Mouse (Mus musculus): ENCODE data around the gene Mnd1.

The Mnd1 gene

DNA sequence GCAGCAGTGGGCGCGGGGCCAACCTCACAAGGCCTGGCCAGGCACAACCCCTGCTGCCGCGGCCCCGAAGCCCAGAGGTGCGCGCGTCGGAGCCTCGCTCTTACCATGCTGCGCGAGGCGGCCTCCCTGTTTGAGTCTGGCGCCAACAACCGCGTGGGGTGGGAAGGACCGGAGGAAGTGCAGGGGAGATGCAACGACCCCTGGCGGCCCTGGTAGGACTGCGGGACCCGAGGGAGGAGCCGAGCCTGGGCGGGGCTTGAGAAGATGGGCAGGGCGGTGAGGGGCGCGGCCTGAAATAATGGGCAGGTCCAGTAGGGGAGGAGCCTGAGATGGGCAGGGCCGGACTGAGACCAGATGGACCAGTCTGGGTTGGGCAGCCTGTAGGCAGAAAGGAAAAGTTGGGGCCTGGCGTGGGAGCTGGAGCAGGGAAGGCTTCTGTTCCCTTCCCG, at the start of gene Mnd1:
Gene Mnd1 (minus strand): TSS at position 229 of the 449 bp plus-strand sequence.
- DNase-seq, result peak; percentile 99 to 100

DNA sequence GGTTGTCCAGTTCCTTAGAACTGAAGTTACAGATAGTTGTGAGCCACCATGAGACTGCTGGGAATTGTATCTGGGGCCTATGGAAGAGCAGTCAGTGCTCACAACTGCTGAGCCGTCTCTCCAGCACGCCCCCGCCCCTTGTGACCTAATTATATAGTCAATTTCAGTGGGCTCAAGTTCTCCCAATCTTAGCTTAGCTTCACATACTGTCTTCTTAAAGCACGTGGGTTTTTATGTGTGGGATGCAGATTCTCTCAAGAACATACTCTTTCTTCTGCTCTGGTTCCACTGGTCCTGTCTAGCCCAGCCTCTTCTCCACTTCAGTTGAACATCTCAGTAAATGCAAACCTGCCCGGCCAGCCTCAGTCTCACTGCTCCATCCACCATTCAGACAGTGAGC, 49.1 kb upstream of the Mnd1 start:
- no peak for DNase-seq

DNA sequence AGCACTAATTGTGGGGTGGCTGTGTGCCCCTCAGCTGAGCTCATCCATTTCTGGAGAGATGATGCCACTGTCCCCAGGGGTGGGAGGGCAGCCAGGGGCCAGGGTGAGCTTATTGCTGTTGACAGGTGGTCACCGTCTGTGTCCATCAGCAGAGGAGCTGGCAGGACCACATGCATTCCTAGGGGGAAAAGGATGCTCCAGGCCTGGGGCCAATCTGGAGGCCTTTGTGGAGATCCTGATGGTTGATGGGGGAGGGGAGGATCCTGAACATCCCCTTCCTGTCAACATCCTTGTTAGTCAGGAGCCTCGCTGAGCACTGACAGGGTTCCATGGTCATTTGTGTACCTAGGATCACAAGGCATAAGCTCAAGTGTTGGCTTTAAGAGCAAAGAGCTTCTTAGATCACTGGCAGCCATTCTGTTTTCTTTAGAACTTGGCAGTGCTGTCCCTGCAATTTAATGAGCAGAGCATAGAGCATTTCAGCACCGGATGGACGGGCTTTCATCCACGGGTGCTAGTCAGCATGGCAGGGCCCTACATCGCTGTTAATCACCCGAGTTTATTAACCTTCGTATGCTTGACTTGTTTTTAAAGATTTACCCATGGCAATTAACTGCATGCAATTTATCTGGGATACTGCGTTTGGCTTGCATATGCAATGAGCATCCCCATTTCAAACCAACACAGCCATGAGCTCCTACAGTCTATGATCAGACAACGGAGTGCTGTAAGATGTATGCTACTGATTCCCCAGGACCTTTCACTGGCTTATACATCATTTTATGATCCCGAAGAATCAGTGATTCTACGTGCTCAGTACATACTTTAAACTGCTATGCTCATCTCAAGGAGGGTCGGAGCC, 45.2 kb upstream of the Mnd1 start:
- peak; percentile 98 to 99 for DNase-seq

DNA sequence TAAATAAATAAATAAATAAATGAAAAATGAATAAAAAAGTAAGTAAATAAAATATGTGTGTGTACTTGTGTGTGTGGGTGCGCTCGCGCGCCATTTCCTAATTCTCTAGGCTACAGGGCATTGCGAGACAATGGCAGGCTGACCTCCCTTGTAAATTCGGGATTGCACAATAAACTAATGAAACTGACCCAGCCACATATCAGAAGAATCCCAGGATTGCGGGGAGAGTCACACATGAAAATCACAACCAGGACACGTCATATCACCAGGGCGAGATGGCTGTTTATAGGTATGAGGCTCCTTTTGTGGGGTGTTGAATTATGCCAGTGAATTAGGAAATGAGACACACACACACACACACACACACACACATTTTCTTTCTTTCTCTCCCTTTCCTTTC, 43.9 kb upstream of the Mnd1 start:
- DNase-seq, result no peak

DNA sequence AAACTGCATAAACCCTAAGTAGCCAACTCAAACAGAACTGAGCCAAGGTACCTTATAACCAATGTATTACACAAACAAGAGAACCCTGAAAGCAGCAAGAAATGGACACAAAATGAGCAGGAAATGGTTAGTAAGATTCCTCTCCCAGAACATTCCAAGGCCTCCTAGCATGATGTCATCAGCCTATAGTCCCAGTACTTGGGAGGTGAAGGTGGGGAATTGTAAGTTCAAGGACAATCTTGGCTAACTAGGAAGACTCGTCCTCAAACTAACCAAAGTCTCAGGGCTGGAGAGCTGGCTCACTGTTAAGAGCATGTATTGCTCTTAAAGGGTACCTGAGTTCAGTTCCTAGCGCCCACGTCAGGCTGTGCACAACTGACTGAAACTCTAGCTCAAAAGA, 42.6 kb upstream of the Mnd1 start:
- DNase-seq, result no peak

DNA sequence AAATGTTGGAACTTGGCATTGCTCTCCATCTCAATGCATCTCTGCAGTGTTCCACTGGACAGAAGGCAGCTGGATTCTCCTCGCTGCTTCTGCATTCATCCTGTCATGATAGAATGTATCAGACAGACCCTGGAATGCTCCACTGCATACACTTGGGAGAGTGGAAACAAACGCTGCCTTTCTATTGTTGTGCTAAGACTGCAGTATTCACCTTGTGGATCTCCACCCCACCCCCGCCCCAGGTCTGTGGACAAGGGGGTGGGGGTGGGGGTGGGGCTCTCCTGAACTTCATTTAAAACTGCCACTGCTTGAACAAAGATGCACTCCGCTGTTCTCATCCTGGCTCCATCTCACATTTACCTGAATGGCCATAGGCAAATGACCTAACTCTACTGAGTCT, 38.3 kb upstream of the Mnd1 start:
- no peak for DNase-seq

DNA sequence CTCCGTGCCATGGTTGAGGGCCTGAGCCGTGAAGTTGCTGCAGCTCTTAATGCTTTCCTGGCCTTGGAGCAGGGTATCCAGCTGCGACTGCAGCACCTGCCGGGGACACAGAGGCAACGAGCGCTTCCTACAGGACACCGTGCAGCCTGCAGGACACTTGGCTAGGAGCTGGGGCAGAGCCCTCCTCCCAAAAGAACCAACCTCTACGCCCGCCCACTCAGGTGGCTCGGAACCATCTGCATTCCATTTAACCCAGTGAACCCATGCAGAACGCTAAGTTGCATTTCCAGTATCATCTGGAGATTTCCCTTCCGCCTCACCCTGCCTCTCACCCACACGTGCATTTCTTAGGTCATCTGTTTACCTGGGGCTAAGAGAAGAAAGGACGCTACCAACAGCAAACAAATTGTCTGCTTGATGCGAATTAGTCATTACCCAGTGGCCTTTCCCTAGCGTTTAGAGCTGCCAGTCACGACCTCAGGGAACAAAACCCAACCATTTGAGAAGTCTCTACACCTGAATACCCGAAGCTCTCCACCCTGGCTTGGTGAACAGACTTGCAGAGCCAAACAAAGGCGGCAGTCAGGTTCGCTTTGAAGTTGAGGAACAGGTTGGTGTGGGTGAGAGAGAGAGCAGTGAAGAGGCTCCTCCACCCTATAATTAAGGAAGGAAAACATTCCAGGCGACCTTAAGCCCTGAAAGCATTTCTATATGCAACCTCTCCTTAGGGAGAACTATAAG, 35.7 kb upstream of the Mnd1 start:
- peak in 1 of 2 experiments; percentile 25 for DNase-seq

DNA sequence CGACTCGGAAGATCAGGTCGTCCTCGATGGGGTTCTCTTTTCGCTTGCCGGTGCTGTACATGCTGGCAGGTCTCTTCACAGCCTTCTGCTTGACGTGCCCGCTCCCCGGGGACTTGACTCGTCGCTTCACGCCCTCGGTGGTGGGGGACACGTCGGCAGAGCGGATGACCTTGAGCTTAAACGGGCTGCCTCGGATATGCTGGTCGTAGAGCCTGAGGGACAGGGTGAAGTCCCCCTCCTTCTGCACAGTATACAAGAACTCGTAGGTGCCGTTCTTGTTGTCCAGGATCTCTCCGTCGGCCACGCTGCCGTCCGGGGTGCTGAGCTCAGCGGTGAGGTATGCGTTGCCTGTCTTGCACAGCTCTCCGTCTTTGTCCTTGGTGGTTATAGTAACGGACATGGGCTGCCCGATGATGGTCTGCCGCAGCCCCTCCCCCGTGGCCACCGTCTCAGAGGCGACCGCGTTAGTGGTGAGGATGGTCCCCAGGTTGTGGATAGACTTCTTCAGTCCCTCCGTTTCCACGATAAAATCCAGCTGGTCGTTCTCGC, 35.0 kb upstream of the Mnd1 start:
- DNase-seq, result peak in 1 of 2 experiments; percentile 20

DNA sequence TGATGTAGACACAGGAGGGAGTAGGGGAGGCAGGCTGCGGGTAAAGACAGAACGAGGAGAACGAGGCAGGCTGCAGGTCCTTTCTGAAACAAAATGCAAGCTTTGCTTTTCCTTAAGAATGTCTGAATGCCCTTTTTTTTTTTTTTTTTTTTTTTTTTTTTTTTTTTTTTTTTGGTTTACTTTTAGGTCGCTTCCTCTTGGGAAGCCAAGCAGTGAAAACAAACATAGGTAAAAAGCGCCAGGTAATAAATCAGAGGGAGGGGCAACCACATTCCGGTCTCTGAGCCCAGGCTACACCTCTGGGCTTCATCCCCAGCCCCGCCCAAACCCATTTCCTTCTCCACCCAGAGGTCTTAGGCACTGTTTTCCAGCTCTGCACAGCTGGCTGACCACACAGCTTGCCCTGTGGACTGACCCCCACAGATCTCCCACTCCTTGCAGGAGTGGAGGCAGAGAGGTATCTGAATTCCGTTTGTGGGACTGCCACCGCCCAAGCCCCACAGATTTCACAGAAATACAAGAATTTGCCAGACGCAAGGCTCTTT, 34.1 kb upstream of the Mnd1 start:
- no peak for DNase-seq

DNA sequence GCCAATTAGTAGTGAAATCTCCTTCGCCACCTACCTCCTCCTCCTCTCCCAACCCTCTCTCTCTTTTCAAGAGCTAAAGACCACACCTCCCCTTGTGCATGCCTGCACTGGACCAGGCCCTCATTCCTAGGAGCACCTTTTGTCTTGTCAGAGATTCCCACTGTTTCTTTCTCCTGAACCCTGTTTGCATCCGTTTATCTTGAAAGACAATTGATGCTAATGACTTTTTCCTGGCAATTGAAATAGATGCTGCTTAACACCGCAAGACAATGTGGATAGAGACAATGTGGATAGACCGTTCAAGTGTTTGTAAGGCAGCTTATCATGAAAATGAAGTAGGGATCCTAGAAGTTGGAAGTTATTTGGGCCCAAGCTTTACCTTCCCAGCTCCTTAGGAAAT, 26.1 kb upstream of the Mnd1 start:
- DNase-seq, result no peak

DNA sequence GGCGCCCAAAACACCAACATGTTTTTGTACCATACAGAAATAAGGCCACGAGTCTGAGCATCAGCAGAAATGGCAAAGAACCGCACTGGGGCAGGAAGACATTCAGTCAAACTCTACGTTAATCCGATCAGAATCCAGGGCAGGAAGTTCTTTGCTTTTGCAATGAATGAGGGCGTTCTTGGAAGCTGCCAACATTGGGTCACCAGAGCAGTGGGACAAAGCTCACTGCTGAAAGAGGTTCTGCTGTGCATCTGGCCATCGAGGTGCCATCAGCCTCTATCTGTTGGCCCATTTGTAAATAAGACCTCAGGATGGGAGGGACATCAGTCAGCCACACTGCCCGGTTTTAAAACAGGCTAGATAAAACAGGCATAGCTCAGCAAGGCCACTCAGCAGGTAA, 25.5 kb upstream of the Mnd1 start:
- no peak for DNase-seq

DNA sequence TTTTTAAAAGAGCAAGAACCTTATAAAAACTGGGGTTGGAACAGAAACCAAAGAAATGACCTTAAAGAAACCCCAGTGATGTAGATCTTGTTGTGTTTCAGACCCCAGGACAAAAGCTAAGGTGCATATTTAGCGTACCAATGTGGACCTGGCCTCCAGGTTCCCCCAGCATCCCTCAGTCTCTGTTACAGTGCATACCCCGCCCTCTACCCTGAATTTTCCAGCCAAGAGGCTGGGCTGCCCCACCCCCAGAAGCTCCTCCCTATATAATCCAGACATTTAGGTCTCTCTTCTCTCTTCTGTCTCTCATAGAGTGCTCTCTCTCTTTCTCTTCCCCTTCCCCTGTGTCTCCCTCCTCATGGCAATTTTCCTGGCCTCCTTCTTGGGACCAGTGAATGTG, 24.7 kb upstream of the Mnd1 start:
- DNase-seq, result no peak

DNA sequence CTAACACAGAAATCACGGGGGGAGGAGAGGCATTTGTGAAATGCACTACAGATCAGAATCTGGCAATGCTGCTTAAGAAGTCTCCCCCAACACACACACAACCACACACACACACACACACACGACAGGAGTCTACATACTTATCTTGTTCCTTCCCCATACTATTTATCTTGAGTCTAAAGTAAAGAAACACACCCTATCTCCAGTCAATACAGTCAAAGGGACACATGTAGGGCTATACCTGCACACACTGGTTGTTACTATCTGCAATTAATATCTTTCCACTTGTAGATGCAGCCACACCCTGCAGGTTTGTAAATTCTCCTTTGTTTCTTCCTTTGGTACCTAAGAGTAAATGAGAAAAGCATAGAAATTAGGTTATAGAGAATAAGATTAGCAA, 22.2 kb upstream of the Mnd1 start:
- DNase-seq, result no peak

DNA sequence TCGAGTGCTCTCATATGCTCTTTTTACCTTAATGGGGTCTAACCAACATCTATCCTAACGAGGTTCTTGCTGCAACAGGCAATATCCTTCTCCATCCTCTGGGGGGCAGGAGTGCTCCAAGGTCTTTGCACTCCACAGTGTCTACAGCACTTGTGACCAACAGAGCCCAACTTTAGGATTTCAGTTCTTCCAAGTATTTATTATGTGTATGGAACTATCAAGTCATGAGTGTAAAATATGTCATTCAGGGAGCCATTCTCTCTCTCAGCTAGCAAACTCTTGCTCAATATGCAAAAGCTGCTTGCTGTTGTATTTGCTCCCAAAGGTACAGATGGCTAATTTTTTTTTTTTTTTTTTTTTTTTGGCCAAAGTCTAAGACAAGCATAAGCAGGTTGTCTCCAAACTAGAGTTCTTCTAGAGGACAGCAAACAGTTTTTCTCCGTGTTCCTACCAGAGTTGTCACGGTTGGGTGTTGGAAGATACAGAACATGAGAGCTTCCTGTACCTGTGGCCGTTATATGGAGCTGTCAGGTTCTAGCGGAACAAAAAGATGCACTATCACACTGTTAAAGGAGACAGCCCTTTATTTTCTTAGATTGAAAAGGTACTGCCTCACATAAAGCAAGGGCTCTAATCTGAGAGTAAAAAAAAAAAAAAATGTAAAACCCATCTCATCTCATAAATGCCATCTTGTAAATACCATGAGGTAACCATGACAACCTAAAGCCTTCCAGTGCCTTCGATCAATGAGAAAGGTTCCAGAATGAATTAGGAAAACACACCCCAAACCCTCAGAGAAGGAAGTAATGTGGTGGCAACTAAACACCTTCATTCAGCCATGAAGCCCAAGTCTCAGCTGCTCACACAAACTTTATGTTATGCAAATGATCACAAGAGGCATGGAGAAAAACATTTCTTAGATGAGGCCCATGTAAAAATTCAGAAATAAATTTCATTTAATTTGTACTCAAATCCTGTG, 20.0 kb upstream of the Mnd1 start:
- DNase-seq, result peak; percentile 91

DNA sequence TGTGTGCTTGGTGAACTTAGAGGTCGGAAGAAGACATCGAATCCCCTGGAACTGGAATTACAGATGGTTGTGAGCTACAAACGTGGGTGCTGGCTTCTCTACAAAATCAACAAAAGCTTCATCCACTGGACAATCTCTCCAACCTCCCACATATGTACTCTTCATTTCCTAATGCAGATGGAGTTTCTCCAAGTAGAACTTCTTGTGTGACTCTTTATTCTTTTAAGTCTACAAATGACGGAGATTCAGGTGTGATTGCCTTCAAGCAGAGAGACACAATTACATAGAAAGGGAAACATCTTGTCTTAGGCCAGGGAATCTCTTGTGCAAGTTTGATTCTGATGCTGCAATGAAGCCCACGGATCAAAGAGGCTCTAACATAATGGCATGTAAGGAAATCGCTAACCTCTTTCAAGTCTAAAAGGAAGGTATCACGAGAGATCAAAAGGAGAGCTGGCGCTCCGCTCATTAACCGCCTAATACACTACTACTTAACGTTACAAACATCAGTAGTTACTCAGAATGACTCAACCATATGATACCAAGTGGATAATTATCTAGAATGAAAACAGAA, 18.1 kb upstream of the Mnd1 start, which contains the start of gene Gm6525:
Gene Gm6525 (plus strand): TSS at position 524 of the 574 bp plus-strand sequence.
- no peak for DNase-seq

DNA sequence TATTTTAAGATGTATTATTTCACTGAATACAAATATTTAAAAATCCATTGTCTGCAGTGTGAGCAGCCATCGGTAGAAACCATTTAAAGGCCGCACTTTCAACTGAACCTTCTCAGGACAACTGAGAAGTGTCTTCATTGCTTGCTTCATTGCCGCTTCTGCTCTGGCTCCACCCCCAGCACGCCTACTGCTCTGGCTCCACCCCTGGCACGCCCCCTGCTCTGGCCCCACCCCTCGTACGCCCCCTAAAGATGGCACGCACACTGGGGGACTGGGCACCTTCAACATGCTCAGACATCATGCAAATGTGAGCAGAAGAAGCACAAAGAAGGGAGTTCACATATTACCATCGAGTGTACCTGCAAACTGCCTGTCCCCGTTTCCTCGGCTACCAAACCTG, 16.8 kb upstream of the Mnd1 start:
- peak; percentile 34 to 49 for DNase-seq

DNA sequence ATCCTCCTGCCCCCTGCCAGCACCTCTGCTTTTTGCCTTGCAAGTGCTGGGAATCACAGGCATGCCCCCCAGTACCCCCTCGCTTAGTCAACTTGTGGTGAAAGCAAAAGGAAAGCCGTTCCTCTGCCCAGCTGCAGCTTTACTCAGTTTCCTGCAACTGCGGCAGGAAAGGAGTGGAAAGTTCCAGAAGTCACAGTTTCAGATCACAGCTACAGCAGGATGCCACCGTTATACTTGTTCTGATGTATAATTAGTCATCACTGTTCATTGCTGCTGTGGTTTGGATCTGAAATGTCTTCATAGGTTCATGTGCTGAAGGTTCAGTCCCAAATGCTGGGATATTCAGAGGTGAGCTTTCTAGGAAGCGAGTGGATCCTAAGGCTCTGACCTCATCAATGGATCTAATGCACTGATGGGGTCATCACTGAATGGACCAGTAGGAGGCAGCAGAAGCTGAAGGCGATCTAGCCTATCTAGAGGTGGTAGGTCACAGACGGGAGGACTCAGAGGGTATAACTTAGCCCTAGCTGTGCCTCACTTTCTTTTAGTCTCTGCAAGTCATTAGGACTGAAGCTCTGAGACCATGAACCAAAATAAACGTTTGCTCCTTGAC, 13.9 kb upstream of the Mnd1 start:
- peak in 1 of 2 experiments; percentile 29 for DNase-seq

DNA sequence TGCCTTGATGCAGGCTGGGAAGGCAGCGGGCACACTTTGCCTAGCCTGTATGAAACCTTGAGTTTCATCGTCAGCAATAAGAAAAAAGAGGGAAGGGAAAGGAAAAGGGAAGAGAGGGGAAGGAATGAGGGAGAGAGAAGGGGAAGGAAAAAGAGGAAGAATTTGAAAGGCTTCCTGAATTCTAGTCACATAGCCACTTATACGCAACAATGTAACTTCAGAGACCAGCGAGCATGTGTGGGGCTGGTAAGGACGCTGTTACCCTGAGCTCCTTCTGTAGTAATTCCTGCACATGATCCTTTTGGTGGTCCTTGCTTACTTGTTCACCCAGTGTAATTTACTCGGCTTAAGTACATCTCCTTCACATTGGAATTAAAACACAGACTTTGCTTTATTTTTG, 13.4 kb upstream of the Mnd1 start:
- DNase-seq, result no peak

DNA sequence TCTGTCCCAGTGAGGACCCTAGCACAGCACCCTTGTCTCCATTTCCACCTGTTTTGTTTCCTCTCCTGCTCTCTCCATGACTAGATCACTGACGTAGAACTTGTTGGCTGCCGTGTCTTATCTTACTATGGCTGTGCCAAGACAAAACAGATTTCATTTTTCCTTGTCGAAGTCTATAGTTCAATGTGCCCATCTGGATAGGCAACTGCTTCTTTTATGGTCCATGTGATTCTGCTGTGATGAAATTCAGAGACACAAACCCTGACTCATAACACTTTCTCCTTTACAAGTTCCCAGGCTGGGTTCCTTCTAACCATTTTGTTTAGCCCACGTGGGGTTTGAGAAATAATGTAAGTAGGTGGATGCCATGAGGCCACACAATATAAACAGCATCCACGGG, 10.5 kb upstream of the Mnd1 start:
- DNase-seq, result no peak

DNA sequence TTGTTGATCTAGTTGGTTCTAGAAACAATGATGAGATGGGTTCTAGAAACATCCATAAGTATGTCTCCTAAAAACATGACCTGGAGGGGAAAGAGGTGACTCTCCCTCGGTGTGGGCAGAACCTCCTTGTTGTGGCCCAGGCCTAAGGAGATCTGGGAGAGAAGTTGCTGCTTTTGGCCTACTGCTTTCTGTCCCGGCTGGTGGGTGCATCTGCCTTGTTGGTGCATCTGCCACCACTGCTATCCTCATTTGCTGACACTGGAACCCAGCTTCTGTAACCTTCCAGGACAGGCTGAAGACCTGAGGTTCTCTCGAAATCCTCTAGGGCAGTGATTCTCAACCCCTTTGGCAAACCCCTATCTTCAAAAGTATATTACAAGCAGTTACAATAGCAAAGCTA, 9.8 kb upstream of the Mnd1 start:
- no peak for DNase-seq
